Mouse (Mus musculus) kidney, postnatal 36 days (tissue): ENCODE results near the gene Ccdc155.
A peak's percentile ranks its signal among the peaks of the same experiment; 100 is the strongest.

ENCODE experiments used
- DNase-seq, 2 experiments: peaks; one replicate each; pipeline ENCODE4 v3.0.0; 2021 to 2022; ENCODE audit warnings: mixed read lengths in 2 of 2

The Ccdc155 gene

GRCm38 (mm10) chr7:45141319-45141718 is 63.4 kb downstream of the Ccdc155 start:
- DNase-seq: no peak

GRCm38 (mm10) chr7:45139904-45140723 is 64.6 kb downstream of the Ccdc155 start:
- DNase-seq: no peak

GRCm38 (mm10) chr7:45138403-45138802 is 66.3 kb downstream of the Ccdc155 start:
- DNase-seq: no peak

GRCm38 (mm10) chr7:45137171-45138006 is 67.3 kb downstream of the Ccdc155 start:
- DNase-seq: no peak

- peak; percentile 93 to 95 for DNase-seq
Observed at GRCm38 (mm10) chr7:45135993-45136567, 68.6 kb downstream of the Ccdc155 start, which contains the start of the genes Gm45713 and Flt3l. Gene Gm45713 (minus strand): TSS chr7:45136231. Gene Flt3l (minus strand): TSS chr7:45136432.

- no peak for DNase-seq
Observed at GRCm38 (mm10) chr7:45135370-45135769, 69.3 kb downstream of the Ccdc155 start.

GRCm38 (mm10) chr7:45134544-45135026 is 70.1 kb downstream of the Ccdc155 start:
- peak in 1 of 2 experiments; percentile 70 for DNase-seq
